Mouse (Mus musculus): Measurements from ENCODE around the gene Tas2r143.
A peak's percentile ranks its signal among the peaks of the same experiment; 100 is the strongest.

The Tas2r143 gene

GRCm38 (mm10) chr6:42399938-42400337 lies at the start of gene Tas2r143:
Gene Tas2r143, plus strand, starts transcription at chr6:42400238.
- no peak for DNase-seq

GRCm38 (mm10) chr6:42350968-42351775 lies 48.9 kb upstream of the Tas2r143 start:
- peak in 1 of 2 experiments; percentile 25 for DNase-seq

GRCm38 (mm10) chr6:42351776-42352485 lies 48.1 kb upstream of the Tas2r143 start:
- DNase-seq, result no peak

- no peak for DNase-seq
Observed at GRCm38 (mm10) chr6:42352486-42352846, 47.6 kb upstream of the Tas2r143 start.

GRCm38 (mm10) chr6:42353180-42353579 lies 46.9 kb upstream of the Tas2r143 start:
- no peak for DNase-seq

- DNase-seq, result peak in 1 of 2 experiments; percentile 14
Observed at GRCm38 (mm10) chr6:42354076-42355019, 45.7 kb upstream of the Tas2r143 start.

- no peak for DNase-seq
Observed at GRCm38 (mm10) chr6:42355366-42355765, 44.7 kb upstream of the Tas2r143 start.

GRCm38 (mm10) chr6:42355794-42356600 lies 44.0 kb upstream of the Tas2r143 start:
- no peak for DNase-seq

GRCm38 (mm10) chr6:42356913-42357312 lies 43.1 kb upstream of the Tas2r143 start:
- DNase-seq, result no peak

- DNase-seq, result no peak
Observed at GRCm38 (mm10) chr6:42357901-42358300, 42.1 kb upstream of the Tas2r143 start.

- DNase-seq, result no peak
Observed at GRCm38 (mm10) chr6:42358901-42359300, 41.1 kb upstream of the Tas2r143 start.

GRCm38 (mm10) chr6:42359364-42360147 lies 40.5 kb upstream of the Tas2r143 start:
- no peak for DNase-seq

GRCm38 (mm10) chr6:42360231-42360840 lies 39.7 kb upstream of the Tas2r143 start:
- DNase-seq, result no peak

GRCm38 (mm10) chr6:42361041-42361895 lies 38.8 kb upstream of the Tas2r143 start:
- DNase-seq, result no peak

- no peak for DNase-seq
Observed at GRCm38 (mm10) chr6:42362074-42362473, 38.0 kb upstream of the Tas2r143 start.

GRCm38 (mm10) chr6:42362497-42362896 lies 37.5 kb upstream of the Tas2r143 start:
- no peak for DNase-seq

- DNase-seq, result no peak
Observed at GRCm38 (mm10) chr6:42362974-42363373, 37.1 kb upstream of the Tas2r143 start.

GRCm38 (mm10) chr6:42364066-42364465 lies 36.0 kb upstream of the Tas2r143 start:
- DNase-seq, result no peak

- DNase-seq, result no peak
Observed at GRCm38 (mm10) chr6:42364607-42365006, 35.4 kb upstream of the Tas2r143 start.

- DNase-seq, result no peak
Observed at GRCm38 (mm10) chr6:42365215-42365614, 34.8 kb upstream of the Tas2r143 start.
